25 mouse cellular contexts compared by ENCODE assay signal in the genomic region with DNA sequence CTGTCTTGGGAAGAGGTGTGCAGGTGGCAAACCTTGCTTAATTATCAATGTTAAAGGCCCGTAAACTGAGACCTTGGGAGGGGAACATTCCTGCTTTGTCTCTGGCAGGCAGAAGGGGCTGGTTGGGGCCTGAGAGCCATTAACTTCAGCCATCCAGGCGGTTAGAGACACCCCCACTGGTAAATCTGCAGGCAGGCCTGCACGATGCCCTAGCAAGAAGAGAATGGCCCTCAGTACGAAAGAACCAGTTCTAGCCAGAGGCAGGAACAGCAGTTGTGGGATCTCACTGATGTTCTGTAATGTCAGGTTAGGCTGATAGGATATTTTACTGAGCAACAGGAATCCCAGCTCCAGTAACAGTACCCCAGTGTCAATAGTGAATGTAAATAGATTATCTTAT.
DNase-seq lines count a peak whose midpoint lies in the region; ATAC-seq and TF ChIP-seq lines count a peak whose summit lies in the region.
"Had no signal": no experiment of that assay in that cellular context is flagged by ENCODE, and none has a peak within 500 bp of the region (broad histone marks: within the 10 kb centered on the region; RNA-seq: fewer than 3 reads in every experiment).

No protein-coding gene starts in this region.

- peak overlapping the region; percentile 75 for H3K27ac ChIP-seq in kidney, adult 2 months (ENCODE audit: insufficient read depth, low read depth, low read length)
- H3K27ac ChIP-seq in lung, embryonic 16.5 days (ENCODE audit: low read length) = peak overlapping the region; percentile 94
- H3K27ac ChIP-seq in forebrain, embryonic 10.5 days = no peak overlapping the region
- H3K27ac ChIP-seq: heart, adult 2 months; heart, embryonic 15.5 days; left cerebral cortex, adult 2 months; liver, embryonic 13.5 days; midbrain, embryonic 15.5 days; neural tube, embryonic 15.5 days had no signal

- 44% methylated on average over 4 of the region's 4 CpGs for WGBS in kidney, adult 2 months
- WGBS in lung, embryonic 16.5 days = 47% methylated on average over 4 of the region's 4 CpGs
- 67% methylated on average over 4 of the region's 4 CpGs for WGBS in lung, adult 2 months
- 77% methylated on average over 4 of the region's 4 CpGs for WGBS in forebrain, embryonic 10.5 days

- H3K4me1 ChIP-seq in kidney, adult 2 months (ENCODE audit: control insufficient read depth, insufficient read depth, low read length) = peaks cover 7% of the 10 kb centered on the region; the same call in 1 of the 2 replicates
- peaks cover 8% of the 10 kb centered on the region for H3K4me1 ChIP-seq in lung, embryonic 16.5 days (replicated peaks; ENCODE audit: control insufficient read depth, insufficient read depth, low read length)
- H3K4me1 ChIP-seq in lung, adult 2 months (ENCODE audit: control insufficient read depth, insufficient read depth, low read length) = no peaks in the 10 kb centered on the region
- no peaks in the 10 kb centered on the region for H3K4me1 ChIP-seq in forebrain, embryonic 10.5 days
- H3K4me1 ChIP-seq: liver, embryonic 13.5 days; midbrain, embryonic 15.5 days; neural tube, embryonic 15.5 days had no signal

- no peak for TF ChIP-seq CTCF in kidney, adult 2 months (conservative IDR thresholded peaks at IDR 0.05; ENCODE audit: insufficient read depth, insufficient read length, low read depth, low read length)
- no peak for TF ChIP-seq CTCF in lung, adult 2 months (IDR thresholded peaks at IDR 0.05; ENCODE audit: insufficient read depth, low read length)

- no peaks in the 10 kb centered on the region for H3K36me3 ChIP-seq in kidney, adult 2 months (ENCODE audit: control insufficient read depth, insufficient read depth, low read length)
- no peaks in the 10 kb centered on the region for H3K36me3 ChIP-seq in lung, embryonic 16.5 days (ENCODE audit: control insufficient read depth, insufficient read depth, low read length)
- no peaks in the 10 kb centered on the region for H3K36me3 ChIP-seq in forebrain, embryonic 10.5 days (replicated peaks)
- H3K36me3 ChIP-seq: G1E; heart, embryonic 15.5 days; liver, embryonic 13.5 days; midbrain, embryonic 15.5 days; neural tube, embryonic 15.5 days had no signal

- DNase-seq in kidney, adult 2 months = no peak
- no peak for DNase-seq in kidney, adult 9 months
- DNase-seq in lung, adult 2 months = no peak
- no peak for DNase-seq in urinary bladder, adult 18-20 months (ENCODE audit: low spot score in 2 of 2)
- no peak for DNase-seq in forebrain, embryonic 10.5 days (ENCODE audit: extremely low spot score, low spot score)
- no peak for DNase-seq in adrenal gland, adult 2 months
- DNase-seq: cerebellum, adult 18-20 months; cerebellum, postnatal 25 days; embryo, embryonic 11 days; gastrocnemius, postnatal 25 days; heart, adult 2 months; left cerebral cortex, postnatal 4 days; liver, embryonic 13.5 days; spleen, adult 18-20 months; thymus, postnatal 36 days had no signal

- no peak overlapping the region for H3K4me3 ChIP-seq in kidney, adult 2 months (ENCODE audit: insufficient read depth, low read depth, low read length)
- no peak overlapping the region for H3K4me3 ChIP-seq in lung, embryonic 16.5 days (ENCODE audit: low read length)
- H3K4me3 ChIP-seq in lung, adult 2 months (replicated peaks; ENCODE audit: extremely low read depth, low read depth, low read length) = no peak overlapping the region
- H3K4me3 ChIP-seq in forebrain, embryonic 10.5 days = no peak overlapping the region
- H3K4me3 ChIP-seq: heart, adult 2 months; heart, embryonic 15.5 days; left cerebral cortex, adult 2 months; liver, embryonic 13.5 days; midbrain, embryonic 15.5 days; neural tube, embryonic 15.5 days had no signal

- H3K4me2 ChIP-seq in lung, embryonic 16.5 days (ENCODE audit: low read depth, low read length) = no peak overlapping the region
- H3K4me2 ChIP-seq: heart, embryonic 15.5 days; liver, embryonic 13.5 days; midbrain, embryonic 15.5 days; neural tube, embryonic 15.5 days had no signal

- H3K27me3 ChIP-seq in kidney, adult 2 months (replicated peaks; ENCODE audit: control insufficient read depth, insufficient read depth, low read length) = no peaks in the 10 kb centered on the region
- no peaks in the 10 kb centered on the region for H3K27me3 ChIP-seq in lung, embryonic 16.5 days (ENCODE audit: control insufficient read depth, insufficient read depth, low read depth, low read length)
- H3K27me3 ChIP-seq in forebrain, embryonic 10.5 days (ENCODE audit: poor library complexity, severe bottlenecking) = no peaks in the 10 kb centered on the region
- H3K27me3 ChIP-seq: heart, embryonic 15.5 days; liver, embryonic 13.5 days; midbrain, embryonic 15.5 days; neural tube, embryonic 15.5 days had no signal

- no peaks in the 10 kb centered on the region for H3K9me3 ChIP-seq in lung, embryonic 16.5 days (ENCODE audit: control insufficient read depth, low read length)
- H3K9me3 ChIP-seq in forebrain, embryonic 10.5 days = no peaks in the 10 kb centered on the region
- H3K9me3 ChIP-seq: G1E; heart, embryonic 15.5 days; liver, embryonic 13.5 days; megakaryocyte, embryonic 14.5 days; midbrain, embryonic 15.5 days; neural tube, embryonic 15.5 days had no signal

- 0 out of 2 replicates have a peak overlapping the region, but pooled peaks have one; percentile 14 for H3K9ac ChIP-seq in lung, embryonic 16.5 days (ENCODE audit: low read length)
- H3K9ac ChIP-seq: heart, embryonic 15.5 days; liver, embryonic 13.5 days; midbrain, embryonic 15.5 days; neural tube, embryonic 15.5 days had no signal

- peak; percentile 21; the same call in 1 of the 2 replicates for ATAC-seq in lung, embryonic 16.5 days (ENCODE audit: low read depth)
- 0 out of 2 replicates have a peak, but pooled peaks have one; percentile 21 for ATAC-seq in megakaryocyte-erythroid progenitor cell, adult 5-6 weeks (replicated peaks; ENCODE audit: low FRiP score, low TSS enrichment, poor library complexity, severe bottlenecking)
- ATAC-seq: forebrain, embryonic 14.5 days; hindbrain, embryonic 16.5 days; midbrain, embryonic 15.5 days had no signal

- no peak for TF ChIP-seq POLR2A in kidney, adult 2 months (IDR thresholded peaks at IDR 0.05; ENCODE audit: low read depth, low read length)
- no peak for TF ChIP-seq POLR2A in lung, adult 2 months (IDR thresholded peaks at IDR 0.05; ENCODE audit: borderline replicate concordance, extremely low read depth, low read depth, low read length)
